Mouse (Mus musculus) intestine, embryonic 14.5 days (tissue): ENCODE measurements at regions not wholly inside any gene's neighbourhood (a gene's known extent, or its start where the extent isn't known, plus 50 kb on each side); places are given as distances from the start of the nearest gene placed in this dataset.

Experiments
- ATAC-seq: fragments of 200-750 bp; cut with Nextera tagmentation; replicated peaks from 2 replicates; pipeline ENCODE4 v1.8.0; 2017; ENCODE audit warnings: low read depth, moderate number of reproducible peaks, moderate TSS enrichment, moderate library complexity; ENCODE audit not compliant: low FRiP score, low TSS enrichment
- DNase-seq: peaks from one replicate; pipeline ENCODE4 v3.0.0-alpha.2; 2018; ENCODE audit warnings: low spot score
- H3K27ac ChIP-seq: fragments of 300-500 bp; sonication (generic); 2 replicates; pipeline ENCODE4 v1.5.1; 2014; ENCODE audit warnings: low read depth, mild to moderate bottlenecking, control low read depth
- H3K27me3 ChIP-seq: fragments of 300-500 bp; sonication (generic); replicated peaks from 2 replicates; pipeline ENCODE4 v1.6.1; 2014; ENCODE audit warnings: low read length, control low read depth; ENCODE audit not compliant: control insufficient read depth, insufficient read depth
- H3K36me3 ChIP-seq: fragments of 300-500 bp; sonication (generic); 2 replicates; pipeline ENCODE4 v1.6.1; 2014; ENCODE audit warnings: low read length, control low read depth; ENCODE audit not compliant: control insufficient read depth, insufficient read depth
- H3K4me1 ChIP-seq: fragments of 300-500 bp; sonication (generic); replicated peaks from 2 replicates; pipeline ENCODE4 v1.6.1; 2014; ENCODE audit warnings: low read length, control low read depth, mixed read lengths; ENCODE audit not compliant: control insufficient read depth, insufficient read depth
- H3K4me2 ChIP-seq: fragments of 300-500 bp; sonication (generic); 2 replicates; pipeline ENCODE4 v1.6.1; 2014; ENCODE audit warnings: low read length
- H3K4me3 ChIP-seq: fragments of 300-500 bp; sonication (generic); 2 replicates; pipeline ENCODE4 v1.5.1; 2014; ENCODE audit warnings: low read depth, low read length, control low read depth, mixed read lengths
- H3K9ac ChIP-seq: fragments of 300-500 bp; sonication (generic); 2 replicates; pipeline ENCODE4 v1.6.1; 2014; ENCODE audit warnings: mild to moderate bottlenecking, low read length
- H3K9me3 ChIP-seq: fragments of 300-500 bp; sonication (generic); 2 replicates; pipeline ENCODE4 v1.6.1; 2016; ENCODE audit warnings: low read length, control low read depth; ENCODE audit not compliant: control insufficient read depth
- WGBS: fragments of 180-500 bp; shearing (Covaris S2); extraction: QIAGEN DNeasy Blood & Tissue Kit; methylation state at CpG from one replicate; pipeline ENCODE4 v1.1.7; 2014; 5-methylcytosine and 5-hydroxymethylcytosine counted together

GRCm38 (mm10) chr12:90946528-90946918 lies 208.3 kb upstream of the Dio2 start:
- DNase-seq (no peak), ATAC-seq (no peak)
- no peaks in the 10 kb centered on the region for H3K36me3 ChIP-seq
- H3K4me1 ChIP-seq, result no peaks in the 10 kb centered on the region
- H3K4me3 ChIP-seq, result no peak overlapping the region
- no peaks in the 10 kb centered on the region for H3K9me3 ChIP-seq
- 86% methylated on average over 4 of the region's 4 CpGs for WGBS
- no peaks in the 10 kb centered on the region for H3K27me3 ChIP-seq
- no peak overlapping the region for H3K4me2 ChIP-seq
- H3K9ac ChIP-seq, result no peak overlapping the region
- H3K27ac ChIP-seq, result no peak overlapping the region

GRCm38 (mm10) chr12:90945743-90946527 lies 207.7 kb upstream of the Dio2 start:
- 69% methylated on average over 6 of the region's 6 CpGs for WGBS
- no peak for DNase-seq

GRCm38 (mm10) chr12:90932684-90933083 lies 194.4 kb upstream of the Dio2 start:
- Histone ChIP-seq H3K9me3 (no peaks in the 10 kb centered on the region), H3K27me3 (no peaks in the 10 kb centered on the region), H3K4me2 (no peak overlapping the region), H3K27ac (no peak overlapping the region), H3K4me3 (no peak overlapping the region), H3K4me1 (no peaks in the 10 kb centered on the region), H3K9ac (no peak overlapping the region), H3K36me3 (no peaks in the 10 kb centered on the region)
- no peak for DNase-seq
- 90% methylated on average over 8 of the region's 8 CpGs for WGBS
- no peak for ATAC-seq

More at GRCm38 (mm10) chr12:90945743-90946527, 207.7 kb upstream of the Dio2 start:
- no peak for ATAC-seq
- no peak overlapping the region for H3K27ac ChIP-seq
- H3K4me2 ChIP-seq, result no peak overlapping the region
- no peak overlapping the region for H3K9ac ChIP-seq
- no peaks in the 10 kb centered on the region for H3K9me3 ChIP-seq
- H3K27me3 ChIP-seq, result no peaks in the 10 kb centered on the region
- H3K4me1 ChIP-seq, result no peaks in the 10 kb centered on the region
- H3K4me3 ChIP-seq, result no peak overlapping the region
- H3K36me3 ChIP-seq, result no peaks in the 10 kb centered on the region

GRCm38 (mm10) chr12:90932201-90932600 lies 194.0 kb upstream of the Dio2 start:
- 96% methylated on average over 5 of the region's 5 CpGs for WGBS
- no peak overlapping the region for H3K4me3 ChIP-seq
- H3K9me3 ChIP-seq, result no peaks in the 10 kb centered on the region
- ATAC-seq, result no peak
- no peak overlapping the region for H3K27ac ChIP-seq
- no peak for DNase-seq
- no peak overlapping the region for H3K4me2 ChIP-seq
- H3K9ac ChIP-seq, result no peak overlapping the region
- H3K27me3 ChIP-seq, result no peaks in the 10 kb centered on the region
- H3K36me3 ChIP-seq, result no peaks in the 10 kb centered on the region
- H3K4me1 ChIP-seq, result no peaks in the 10 kb centered on the region

- no peak overlapping the region for H3K4me2 ChIP-seq
- no peaks in the 10 kb centered on the region for H3K9me3 ChIP-seq
- ATAC-seq (no peak), DNase-seq (no peak)
- H3K27me3 ChIP-seq, result no peaks in the 10 kb centered on the region
- no peaks in the 10 kb centered on the region for H3K36me3 ChIP-seq
- H3K4me1 ChIP-seq, result no peaks in the 10 kb centered on the region
- no peak overlapping the region for H3K9ac ChIP-seq
- 64% methylated on average over 6 of the region's 6 CpGs for WGBS
- no peak overlapping the region for H3K4me3 ChIP-seq
- no peak overlapping the region for H3K27ac ChIP-seq
Observed at GRCm38 (mm10) chr12:90930091-90930715, 192.0 kb upstream of the Dio2 start.

- WGBS, result 86% methylated on average over 2 of the region's 2 CpGs
Observed at GRCm38 (mm10) chr12:90923603-90924002, 185.4 kb upstream of the Dio2 start.

GRCm38 (mm10) chr12:90923148-90923547 lies 184.9 kb upstream of the Dio2 start:
- Histone ChIP-seq H3K27ac (no peak overlapping the region), H3K27me3 (no peaks in the 10 kb centered on the region), H3K4me1 (no peaks in the 10 kb centered on the region), H3K4me3 (no peak overlapping the region), H3K9me3 (no peaks in the 10 kb centered on the region), H3K9ac (no peak overlapping the region), H3K4me2 (no peak overlapping the region), H3K36me3 (no peaks in the 10 kb centered on the region)
- DNase-seq (no peak), ATAC-seq (no peak)
- 76% methylated on average over 3 of the region's 3 CpGs for WGBS

More at GRCm38 (mm10) chr12:90923603-90924002, 185.4 kb upstream of the Dio2 start:
- no peak for ATAC-seq
- Histone ChIP-seq H3K27ac (no peak overlapping the region), H3K27me3 (no peaks in the 10 kb centered on the region), H3K4me1 (no peaks in the 10 kb centered on the region), H3K36me3 (no peaks in the 10 kb centered on the region), H3K9me3 (no peaks in the 10 kb centered on the region), H3K4me2 (no peak overlapping the region), H3K9ac (no peak overlapping the region), H3K4me3 (no peak overlapping the region)
- no peak for DNase-seq

- Histone ChIP-seq H3K4me2 (no peak overlapping the region), H3K27ac (no peak overlapping the region), H3K9me3 (no peaks in the 10 kb centered on the region), H3K27me3 (no peaks in the 10 kb centered on the region), H3K9ac (no peak overlapping the region), H3K36me3 (no peaks in the 10 kb centered on the region), H3K4me1 (no peaks in the 10 kb centered on the region), H3K4me3 (no peak overlapping the region)
- ATAC-seq (no peak), DNase-seq (no peak)
- 86% methylated on average over 4 of the region's 4 CpGs for whole genome bisulfite sequencing
Observed at GRCm38 (mm10) chr12:90921227-90921626, 183.0 kb upstream of the Dio2 start.
